Mouse (Mus musculus) lung, adult 2 months (tissue): ENCODE results near the gene Epyc.

Experiments
- CTCF ChIP-seq: fragments of 200-500 bp; IDR thresholded peaks from 2 replicates; pipeline ENCODE4 v1.5.1; 2011; ENCODE audit warnings: mild to moderate bottlenecking, low read length, control low read depth; ENCODE audit not compliant: insufficient read depth
- POLR2A ChIP-seq: fragments of 200-500 bp; IDR thresholded peaks from 2 replicates; pipeline ENCODE4 v1.6.1; 2011; ENCODE audit warnings: low read depth, mild to moderate bottlenecking, control low read depth, low read length, borderline replicate concordance; ENCODE audit errors: extremely low read depth

- no peak for TF ChIP-seq CTCF
- TF ChIP-seq POLR2A: no peak
Observed at GRCm38 (mm10) chr10:97673239-97673638, 29.4 kb downstream of the Epyc start.
